Mouse (Mus musculus): Measurements from ENCODE around the gene Lypd6b.

The Lypd6b gene

DNA sequence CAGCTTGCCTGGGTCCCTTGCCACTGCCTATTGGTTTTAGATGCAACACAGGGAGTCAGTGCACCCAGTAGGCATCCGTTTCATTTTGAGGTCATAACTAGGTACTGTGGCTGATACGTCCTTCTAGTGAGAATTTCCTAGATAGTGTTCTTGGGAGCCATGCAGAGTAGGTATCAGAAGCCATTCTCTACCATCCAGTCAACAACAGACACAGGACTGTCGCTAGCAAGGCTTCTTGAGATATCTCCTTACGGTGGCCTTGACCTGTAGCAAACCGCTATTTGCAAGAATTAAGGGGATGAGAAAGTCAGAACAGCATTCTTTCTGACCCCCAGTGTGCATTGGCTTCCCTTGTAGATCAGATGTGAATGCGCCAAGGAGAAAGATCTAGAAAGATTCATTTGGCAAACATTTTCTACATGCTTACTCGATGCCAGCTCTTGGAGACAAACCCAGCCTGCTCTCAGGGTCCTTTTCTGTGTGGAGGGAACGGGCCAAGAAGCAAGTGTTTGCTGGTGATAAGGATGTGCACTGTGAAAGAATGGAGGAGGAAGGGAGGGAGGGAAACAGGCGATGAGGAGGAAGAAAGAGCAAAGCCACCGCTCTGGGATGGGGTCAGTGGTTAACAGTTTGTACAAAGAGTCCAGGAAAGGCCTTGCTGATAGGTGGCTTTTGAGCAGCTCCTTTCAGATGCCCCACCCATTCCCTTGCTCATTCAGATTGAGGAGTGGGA is 82.5 kb downstream of the Lypd6b start:
- DNase-seq (ENCODE audit: low spot score) = no peak

DNA sequence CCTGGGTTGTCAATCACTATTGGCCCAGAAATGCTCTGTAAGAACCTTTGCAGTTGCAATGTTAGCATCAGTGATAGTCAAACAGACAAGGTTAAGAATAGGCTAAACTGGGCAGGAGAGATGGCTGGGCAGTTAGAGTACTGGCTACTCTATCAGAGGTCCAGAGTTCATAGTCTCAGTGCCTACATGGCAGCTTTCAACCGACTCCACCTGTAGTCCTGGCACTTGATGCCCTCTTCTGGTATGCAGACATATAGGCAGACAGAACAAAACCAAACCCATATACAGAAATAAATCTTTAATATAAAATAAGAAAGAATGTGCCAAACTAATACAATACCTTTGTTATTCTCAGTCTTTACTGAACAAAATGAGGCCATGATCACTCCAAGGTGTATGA is 83.5 kb downstream of the Lypd6b start:
- no peak for DNase-seq (ENCODE audit: low spot score)

DNA sequence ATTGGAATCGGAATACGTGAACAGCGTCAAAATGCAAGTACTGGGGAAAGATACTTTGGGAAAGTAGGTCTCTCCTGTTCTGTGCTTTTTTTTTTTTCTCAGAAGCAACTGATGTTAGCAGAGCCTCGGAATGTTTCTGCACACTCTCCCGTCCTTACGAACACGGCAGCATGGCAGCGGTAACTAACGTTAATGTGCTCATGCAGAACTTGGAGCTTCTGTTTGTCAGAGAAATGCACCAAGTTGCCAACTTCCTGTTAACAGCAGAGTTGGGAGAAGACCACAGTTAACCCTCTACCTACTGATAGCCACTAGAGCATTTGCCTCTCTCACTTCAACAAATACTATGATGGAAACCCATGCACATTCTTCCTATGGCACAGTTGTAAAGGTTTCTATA is 93.0 kb downstream of the Lypd6b start:
- no peak for DNase-seq (ENCODE audit: low spot score)

DNA sequence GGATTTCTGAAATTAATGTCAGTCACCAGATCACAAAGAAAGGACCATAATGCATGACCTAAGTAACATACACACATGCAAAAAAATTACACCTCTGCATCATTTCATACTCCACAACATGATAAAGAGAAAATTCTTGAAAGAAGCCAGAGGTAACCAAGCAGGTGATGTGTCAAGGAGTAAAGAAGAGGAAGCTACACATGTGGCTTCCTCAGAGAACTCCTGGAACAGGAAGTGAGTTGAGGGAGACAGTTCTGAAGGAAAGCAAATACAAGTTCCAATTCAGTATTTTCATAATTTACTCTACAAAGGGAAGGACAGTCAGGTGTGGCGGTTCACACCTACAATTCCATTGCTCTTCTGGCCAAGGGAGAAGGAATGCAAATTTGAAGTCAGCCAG is 93.5 kb downstream of the Lypd6b start:
- DNase-seq (ENCODE audit: low spot score) = no peak

DNA sequence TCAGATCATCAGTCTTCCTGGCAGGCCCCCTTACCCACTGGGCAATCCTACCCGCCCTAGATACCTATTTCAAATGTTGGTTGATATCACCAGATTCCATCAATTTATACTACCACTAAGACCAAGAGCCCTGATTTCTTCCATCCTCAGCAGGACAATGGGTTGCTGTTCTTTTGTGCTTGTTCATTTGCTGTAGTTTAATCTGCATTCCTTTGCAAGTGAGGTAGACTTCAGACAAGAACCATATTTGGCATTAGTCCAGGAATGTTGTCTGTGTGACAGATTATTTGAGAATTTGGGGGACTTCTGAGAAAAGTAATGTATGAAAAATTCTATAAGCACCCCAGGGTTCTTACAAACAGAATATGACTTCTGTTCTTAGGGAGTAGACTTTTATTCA is 95.0 kb downstream of the Lypd6b start:
- no peak for DNase-seq (ENCODE audit: low spot score)

DNA sequence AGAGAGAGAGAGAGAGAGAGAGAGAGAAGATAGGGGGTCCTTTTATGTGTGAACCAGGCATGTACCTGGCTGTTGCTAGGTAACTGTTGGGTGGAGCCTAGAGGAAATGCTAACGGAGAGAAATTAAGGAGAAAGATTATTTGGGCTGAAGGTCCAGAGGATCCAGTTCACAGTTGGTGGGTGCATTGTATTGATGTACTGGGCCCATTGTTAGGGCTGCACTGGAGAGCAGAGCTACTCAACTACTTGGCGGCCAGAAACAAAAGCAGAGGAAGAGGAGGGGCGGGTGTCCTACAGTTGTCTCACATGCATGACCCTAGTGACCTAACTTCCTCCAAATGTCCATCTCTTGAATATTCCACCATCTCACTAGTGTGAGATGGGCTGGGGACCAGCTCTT is 96.5 kb downstream of the Lypd6b start:
- DNase-seq (ENCODE audit: low spot score) = no peak

DNA sequence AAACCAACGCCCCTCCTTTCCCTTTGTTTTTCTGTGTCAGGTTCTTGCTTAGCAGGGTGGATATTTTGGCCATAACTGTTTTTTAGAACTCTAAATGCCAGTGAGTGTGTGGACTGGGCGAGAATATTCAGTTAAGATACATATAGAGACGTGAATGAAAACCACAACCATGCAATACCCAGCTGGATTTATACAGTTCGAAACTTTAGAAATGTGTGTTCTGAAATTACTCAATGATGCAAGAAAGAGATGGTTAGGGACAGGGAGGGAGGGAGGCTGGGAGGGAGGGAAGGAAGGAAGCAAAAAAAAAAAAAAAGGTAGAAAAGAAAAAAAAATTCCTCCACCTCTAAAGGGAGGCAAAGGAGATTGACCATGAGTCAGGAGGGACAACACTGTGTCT is 98.7 kb downstream of the Lypd6b start:
- DNase-seq (ENCODE audit: low spot score) = no peak

DNA sequence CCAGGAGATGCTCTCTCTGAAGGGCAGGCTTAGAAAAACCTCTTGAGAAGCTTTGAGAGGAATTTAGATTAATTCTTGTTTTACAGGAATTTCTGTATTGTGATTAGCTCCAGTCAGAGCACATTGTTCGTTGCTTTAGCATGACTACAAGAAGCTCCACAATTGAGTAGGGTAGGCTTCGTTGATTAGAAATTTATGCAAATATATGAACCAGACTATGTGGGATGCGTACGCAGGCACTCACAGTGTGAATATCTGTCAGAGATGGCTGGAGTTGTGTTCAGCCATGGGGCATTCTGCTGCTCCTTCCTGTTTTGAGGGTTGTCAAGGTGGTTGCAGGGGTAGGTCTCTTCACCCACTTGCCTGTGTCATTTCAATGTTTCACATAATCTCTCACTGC is 100.9 kb downstream of the Lypd6b start:
- DNase-seq (ENCODE audit: low spot score) = no peak

DNA sequence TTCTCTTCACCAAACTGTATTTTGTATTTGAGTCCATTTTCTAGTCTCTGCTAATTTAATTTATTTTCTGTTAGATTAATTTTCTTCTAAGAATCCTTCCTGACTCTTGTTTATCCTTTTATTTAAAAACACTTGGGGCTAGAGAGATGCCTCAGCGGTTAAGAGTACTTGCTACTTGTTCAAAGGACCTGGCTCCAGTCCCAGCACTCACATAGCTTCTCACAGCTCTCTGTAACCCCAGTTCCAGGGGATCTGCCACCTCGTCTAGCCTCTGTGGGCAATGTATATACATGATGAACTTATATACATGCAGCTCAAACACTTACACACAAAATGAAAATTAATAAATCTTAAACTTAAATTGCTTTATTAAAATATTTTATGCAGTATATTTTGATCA is 103.2 kb downstream of the Lypd6b start:
- DNase-seq (ENCODE audit: low spot score) = no peak

DNA sequence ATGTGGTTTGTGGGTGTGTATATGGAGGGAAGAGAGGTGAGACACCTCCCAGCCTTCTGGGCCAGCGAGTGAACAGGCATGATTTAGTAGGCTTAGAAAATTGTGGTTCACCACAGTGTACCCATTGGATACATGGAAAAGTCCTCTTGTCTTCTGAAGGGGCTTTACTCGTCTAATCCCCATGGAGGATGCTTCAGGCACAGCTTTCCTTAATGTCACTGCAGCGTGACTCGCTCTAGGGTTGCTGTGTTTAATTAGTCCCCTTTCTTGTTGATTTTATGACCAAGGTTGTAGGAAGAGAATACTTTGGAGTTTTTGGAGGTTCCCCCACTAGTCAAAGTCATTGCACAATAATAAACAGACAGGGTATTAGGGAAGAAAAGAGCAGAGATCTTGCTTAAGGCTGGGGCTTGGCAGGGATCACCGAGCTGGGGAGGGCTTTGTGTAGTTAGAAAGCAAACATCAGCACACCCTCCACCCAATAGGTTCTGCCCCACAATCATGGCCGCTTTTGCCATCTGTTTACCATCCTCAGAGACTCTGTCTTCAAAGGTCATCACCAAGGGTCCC is 122.4 kb downstream of the Lypd6b start:
- no peak for DNase-seq (ENCODE audit: low spot score)

DNA sequence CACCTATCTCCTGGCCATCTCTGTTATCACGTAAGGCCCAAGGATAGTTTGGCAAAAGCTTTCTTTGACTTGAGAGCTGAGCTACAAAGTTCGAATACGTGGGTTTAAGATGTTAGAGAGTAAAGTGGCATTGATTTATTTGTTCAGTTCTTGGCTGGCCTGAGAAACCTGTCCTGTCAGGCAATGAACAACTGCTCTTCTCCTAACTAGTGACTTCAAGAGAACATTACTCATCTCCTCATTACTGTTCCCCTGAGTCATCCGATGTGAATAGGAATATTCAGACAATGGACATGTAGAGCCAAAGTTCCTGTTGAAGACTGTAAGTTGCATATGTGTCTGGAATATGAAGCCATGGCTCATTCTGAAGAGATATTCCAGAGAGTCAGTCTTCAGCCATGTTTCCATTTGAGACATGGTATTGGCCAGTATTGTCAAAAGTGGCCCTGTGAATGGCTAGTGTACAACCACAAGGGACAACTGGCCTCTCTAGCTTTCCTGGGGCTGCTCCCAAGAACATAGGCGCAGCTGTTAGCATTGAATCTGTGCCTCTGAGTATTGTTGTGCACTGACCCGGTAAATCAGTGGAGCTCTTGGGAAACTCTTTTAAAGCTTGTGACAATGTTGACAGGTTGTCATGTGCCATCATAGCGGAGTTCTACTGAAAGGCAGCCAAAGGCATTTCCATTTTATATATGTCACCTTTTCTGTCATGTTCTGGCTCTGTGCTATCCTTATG is 124.0 kb downstream of the Lypd6b start:
- DNase-seq (ENCODE audit: low spot score) = no peak

DNA sequence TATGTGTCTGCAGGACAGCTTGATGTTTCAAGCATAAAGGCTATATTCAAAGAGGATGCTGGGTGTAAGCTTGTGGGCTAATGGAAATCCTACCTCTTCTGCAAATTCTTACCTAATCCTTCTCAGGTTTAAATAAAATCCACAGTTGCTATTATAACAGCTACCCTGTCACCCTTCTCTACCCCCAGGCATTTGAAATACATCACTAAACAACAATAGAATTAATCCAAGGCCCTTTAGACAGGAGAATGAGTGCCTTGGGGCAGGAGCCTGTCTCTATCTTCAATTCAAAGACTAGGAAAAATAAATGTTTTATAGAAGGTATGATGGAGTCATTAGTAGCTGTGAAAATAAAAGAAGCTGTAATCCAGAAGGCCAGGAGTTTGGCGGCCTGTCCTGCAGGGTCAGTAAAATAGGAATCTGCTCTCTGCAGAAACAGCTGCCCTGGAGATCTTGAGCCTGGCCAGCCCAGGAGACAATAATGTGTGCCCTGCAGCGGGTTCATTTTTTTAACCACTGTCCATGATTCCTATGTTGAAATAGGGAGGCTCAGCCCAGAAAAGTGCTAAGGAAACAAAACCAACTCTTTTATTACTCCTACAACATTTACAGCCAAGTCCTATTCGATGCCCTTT is 124.9 kb downstream of the Lypd6b start:
- DNase-seq (ENCODE audit: low spot score) = no peak

DNA sequence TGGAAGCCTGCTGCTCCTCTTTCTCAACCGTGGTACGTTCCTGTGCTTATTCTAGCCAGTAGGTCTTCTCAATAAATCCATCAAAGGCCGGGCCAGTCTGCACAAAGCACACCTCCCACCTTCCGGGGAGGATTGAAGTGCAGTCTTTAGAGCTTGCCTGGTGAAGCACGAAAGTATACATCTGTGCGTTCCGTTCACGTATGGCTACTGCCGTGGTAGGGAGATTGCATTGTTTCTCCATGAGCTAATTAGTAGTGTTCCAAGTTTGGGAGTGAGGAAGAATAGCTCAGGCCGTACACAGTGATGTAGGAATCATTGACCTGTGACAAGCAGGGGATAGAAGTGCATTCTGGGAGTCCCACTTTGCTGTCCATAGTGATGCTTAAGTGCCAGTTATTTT is 130.0 kb downstream of the Lypd6b start:
- DNase-seq (ENCODE audit: low spot score) = no peak

DNA sequence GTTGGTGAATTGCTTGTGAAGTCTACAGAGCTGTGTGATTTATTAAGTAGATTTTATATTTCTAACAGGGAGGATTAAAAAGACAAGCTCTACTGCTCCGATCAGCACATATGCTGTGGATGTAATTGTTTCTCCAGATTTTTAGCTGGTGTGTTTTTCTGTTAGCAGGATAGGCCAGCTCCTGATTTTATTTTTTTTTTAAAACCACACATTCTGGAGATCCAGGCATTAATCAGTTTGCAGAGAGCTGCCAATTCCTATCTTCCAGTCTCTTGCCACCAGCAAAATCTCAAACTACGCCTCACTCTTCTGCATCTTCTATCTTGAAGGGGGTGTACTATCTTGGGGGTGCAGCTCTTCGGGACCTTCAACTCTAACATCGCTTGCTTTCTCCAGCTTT is 130.6 kb downstream of the Lypd6b start:
- no peak for DNase-seq (ENCODE audit: low spot score)

DNA sequence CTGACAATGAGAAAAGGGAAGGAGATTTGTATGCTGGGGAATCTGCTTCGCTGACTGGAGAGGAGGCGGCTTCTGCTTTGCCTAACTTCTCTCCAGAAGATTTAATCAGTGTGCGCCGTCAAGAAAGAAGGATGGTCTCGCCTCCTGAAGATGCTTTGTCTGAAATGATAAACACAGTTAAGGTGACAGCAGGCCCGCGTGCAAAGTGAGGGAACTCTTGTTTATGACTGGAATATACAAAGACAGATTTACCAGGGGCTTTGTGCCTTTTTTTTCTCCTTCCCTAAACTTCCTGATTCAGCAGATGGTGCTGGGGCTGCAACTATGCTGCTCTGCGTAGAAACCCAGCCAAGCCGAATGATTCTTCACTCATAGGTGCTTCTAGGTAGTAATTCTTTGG is 131.2 kb downstream of the Lypd6b start:
- no peak for DNase-seq (ENCODE audit: low spot score)

DNA sequence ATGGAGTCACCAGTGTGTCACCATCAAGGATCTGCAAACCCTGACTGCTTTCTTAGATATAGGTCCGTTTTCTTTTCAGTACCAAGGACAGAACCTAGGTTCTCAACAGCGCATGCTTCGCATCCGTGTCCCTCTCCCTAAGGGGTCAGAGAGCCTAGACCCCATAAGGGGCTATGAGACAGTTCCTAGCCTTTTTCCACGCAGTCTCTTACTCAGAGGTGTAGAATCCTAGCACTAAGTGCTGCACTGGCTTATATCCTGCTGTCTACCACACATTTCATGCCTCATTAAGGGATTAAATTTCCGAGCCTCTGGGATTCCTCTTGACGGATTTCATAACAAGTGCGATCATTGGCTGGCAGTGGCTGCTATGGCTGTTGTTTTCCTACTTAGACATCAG is 134.5 kb downstream of the Lypd6b start:
- no peak for DNase-seq (ENCODE audit: low spot score)

DNA sequence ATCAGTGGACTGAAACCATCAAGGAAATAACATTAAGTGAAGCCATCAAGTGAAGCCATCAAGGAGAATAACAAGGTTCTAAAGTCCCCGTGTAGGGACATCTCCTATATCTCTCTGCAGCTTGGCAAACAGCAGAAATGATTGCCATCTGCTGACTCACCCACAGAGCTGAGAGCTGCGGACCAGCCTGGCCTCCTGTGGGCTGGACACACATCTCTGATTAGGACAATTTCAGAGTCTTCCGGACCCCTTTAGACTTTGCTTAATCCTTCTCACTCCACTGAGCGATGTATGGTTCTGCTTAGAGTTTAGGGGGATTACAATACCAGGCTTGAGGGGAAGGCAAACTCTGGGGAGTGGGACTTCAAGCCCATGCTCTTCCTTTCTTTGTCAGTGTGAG is 135.3 kb downstream of the Lypd6b start:
- no peak for DNase-seq (ENCODE audit: low spot score)

DNA sequence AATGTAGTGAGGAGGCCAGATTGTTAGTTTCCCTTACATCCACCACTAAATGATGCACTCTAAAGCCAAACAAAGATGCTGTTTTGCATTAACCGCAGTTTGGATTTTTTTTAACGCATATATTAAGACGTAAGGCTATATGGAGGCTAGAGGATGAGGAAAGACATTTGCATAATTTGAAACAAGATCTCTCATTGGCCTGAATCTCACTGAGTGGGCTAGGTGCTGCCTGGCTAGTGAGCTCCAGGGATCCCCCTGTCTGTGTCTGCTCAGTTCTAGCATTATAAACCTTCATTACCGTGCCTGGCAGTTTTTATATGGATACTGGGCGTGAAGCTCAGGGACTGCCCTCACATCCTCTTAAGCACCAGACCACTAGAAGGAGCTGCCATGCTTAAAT is 138.7 kb downstream of the Lypd6b start:
- no peak for DNase-seq (ENCODE audit: low spot score)

DNA sequence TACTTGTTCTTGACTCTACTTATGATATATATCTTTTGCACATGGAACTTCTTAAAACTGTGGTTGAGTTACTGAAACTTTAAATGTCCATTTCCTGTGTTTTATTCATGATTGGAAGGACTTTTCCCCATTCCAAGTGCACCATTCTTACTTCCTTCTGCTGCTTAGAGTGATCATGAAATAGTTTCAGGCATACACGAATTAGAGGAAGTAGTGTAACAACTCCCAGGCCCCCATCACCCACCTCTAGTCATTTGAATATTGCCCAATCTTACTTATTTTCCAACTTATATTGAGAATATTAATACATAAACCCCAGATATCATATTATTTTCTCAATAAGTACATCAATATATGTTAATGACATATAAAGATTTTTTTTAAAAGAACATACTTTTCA is 139.9 kb downstream of the Lypd6b start:
- DNase-seq (ENCODE audit: low spot score) = no peak

DNA sequence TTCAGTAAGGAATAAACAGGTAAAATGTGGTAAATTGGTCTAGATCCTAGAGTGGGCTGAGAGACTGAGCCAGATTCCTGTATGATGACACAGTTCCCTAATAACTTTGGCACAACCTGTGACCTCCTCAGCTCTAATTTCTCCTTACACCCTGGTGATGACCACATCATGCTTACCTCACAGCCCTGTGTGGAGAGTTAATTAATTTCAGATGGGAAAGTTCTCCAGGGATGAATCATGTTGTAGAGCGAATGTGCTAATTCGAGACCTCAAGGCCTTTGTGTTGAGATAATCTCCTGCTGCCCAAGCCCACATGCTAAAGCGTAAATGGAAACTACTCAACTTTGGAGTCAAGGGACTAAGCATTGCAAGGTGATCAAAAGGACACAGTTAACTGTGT is 142.4 kb downstream of the Lypd6b start:
- DNase-seq (ENCODE audit: low spot score) = no peak

DNA sequence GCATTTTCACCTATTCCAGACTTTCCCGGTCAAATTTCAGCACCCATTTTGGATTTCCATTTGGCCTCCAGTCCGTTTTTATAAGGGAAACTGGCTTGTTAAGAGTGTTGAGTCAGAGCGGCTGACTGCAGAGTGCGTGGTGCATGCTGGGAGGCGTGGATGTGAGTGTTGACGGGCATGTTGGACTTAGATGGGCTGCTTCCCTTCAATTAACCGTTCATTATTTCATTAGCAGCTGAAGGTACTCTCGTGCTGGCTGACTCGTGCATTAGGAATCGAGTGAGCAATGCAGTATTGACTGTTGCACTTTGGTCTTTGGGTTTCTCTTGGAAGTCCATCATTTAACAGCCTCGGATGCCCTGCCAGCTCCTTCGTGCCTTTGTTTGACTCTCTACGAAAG is 150.1 kb downstream of the Lypd6b start:
- no peak for DNase-seq (ENCODE audit: low spot score)

DNA sequence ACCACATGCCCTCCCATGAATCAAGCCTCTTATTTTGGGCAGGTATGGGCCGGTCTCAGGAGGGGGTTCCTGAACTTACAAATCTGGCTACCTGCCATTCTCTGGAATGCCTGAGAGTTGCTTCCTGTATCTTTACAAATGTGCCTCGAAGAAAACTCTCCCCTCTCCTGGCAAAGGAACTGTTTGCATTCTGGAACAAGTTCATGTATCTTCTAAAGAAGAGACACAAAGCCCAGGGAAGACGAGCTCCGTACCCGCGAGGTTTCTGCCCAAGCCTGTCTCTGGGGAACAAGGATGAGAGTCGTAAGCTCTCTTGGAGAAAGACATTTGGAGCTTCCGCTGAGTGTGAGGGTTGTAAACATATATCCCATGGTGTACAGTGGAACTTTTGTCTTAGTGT is 150.8 kb downstream of the Lypd6b start:
- DNase-seq (ENCODE audit: low spot score) = no peak

DNA sequence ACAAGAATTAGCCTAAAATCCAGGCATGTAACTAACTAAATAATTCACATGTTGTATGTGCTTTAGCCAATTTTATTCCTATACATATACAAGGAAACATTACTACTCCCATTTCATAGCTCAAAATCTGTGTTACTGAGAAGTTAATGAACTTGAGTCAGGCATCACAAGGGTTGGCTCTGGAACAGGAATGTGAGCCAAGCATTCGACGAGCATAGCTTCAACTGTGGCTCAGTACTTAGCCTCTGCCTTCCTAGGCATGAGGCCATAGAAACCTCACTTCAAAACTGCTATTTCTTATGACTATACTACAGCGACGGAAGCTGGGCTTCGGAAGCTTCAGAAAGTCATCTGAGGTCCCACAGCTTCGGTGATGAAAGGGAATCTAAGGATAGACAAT is 152.9 kb downstream of the Lypd6b start:
- peak; percentile 5 for DNase-seq (ENCODE audit: low spot score)

Data from ovary, postnatal 14 days (tissue).